In genomic region chr13:53323661-53324060, GRCm38 (mm10) we compare ENCODE assay signal across 32 mouse cellular contexts. TPM values are rescaled to one million over a fixed set of nuclear protein-coding genes. Genes with fewer than 3 reads are reported as not detected.
DNase-seq lines count a peak whose midpoint lies in the region; ATAC-seq and TF ChIP-seq lines count a peak whose summit lies in the region.
"Had no signal": no experiment of that assay in that cellular context is flagged by ENCODE, and none has a peak within 500 bp of the region (broad histone marks: within the 10 kb centered on the region; RNA-seq: fewer than 3 reads in every experiment).

No protein-coding gene starts in this region.

- TF ChIP-seq POLR2A in CH12.LX (IDR thresholded peaks at IDR 0.05; ENCODE audit: low read depth, low read length), result no peak

- H3K4me3 ChIP-seq in midbrain, embryonic 11.5 days (ENCODE audit: low read depth, low read length), result no peak overlapping the region
- H3K4me3 ChIP-seq in midbrain, embryonic 13.5 days (replicated peaks), result no peak overlapping the region
- H3K4me3 ChIP-seq in CH12.LX (replicated peaks in 1 of 3; ENCODE audit: low read depth in 2 of 3, low read length in 2 of 3, poor library complexity in 1 of 3), result no peak overlapping the region
- H3K4me3 ChIP-seq: embryonic facial prominence, embryonic 12.5 days; heart, embryonic 12.5 days; hindbrain, embryonic 10.5 days; kidney, embryonic 15.5 days; liver, embryonic 15.5 days; midbrain, embryonic 10.5 days; myocyte; neural tube, embryonic 12.5 days; stomach, embryonic 15.5 days had no signal

- no peak overlapping the region for H3K27ac ChIP-seq in midbrain, embryonic 11.5 days (ENCODE audit: low read depth, low read length)
- no peak overlapping the region for H3K27ac ChIP-seq in midbrain, embryonic 13.5 days
- H3K27ac ChIP-seq in CH12.LX (ENCODE audit: insufficient read depth, low read depth), result no peak overlapping the region
- H3K27ac ChIP-seq: embryonic facial prominence, embryonic 12.5 days; hindbrain, embryonic 10.5 days; kidney, embryonic 15.5 days; liver, embryonic 15.5 days; midbrain, embryonic 10.5 days; neural tube, embryonic 12.5 days; stomach, embryonic 15.5 days had no signal

- in situ Hi-C loops in CH12.LX (cut with MboI; ENCODE audit: low pct_ligation_motif_present, low pct_unique_long_range_greater_than_20kb, low sequenced_read_pairs), result no loop called here

- intact Hi-C loops in left cerebral cortex, postnatal 10 days (cut with DNase I), result no loop called here

- no peak overlapping the region for H3K9ac ChIP-seq in midbrain, embryonic 11.5 days (ENCODE audit: low read length)
- no peak overlapping the region for H3K9ac ChIP-seq in midbrain, embryonic 13.5 days (replicated peaks)
- H3K9ac ChIP-seq in CH12.LX (ENCODE audit: insufficient read depth, low read depth), result no peak overlapping the region
- H3K9ac ChIP-seq: embryonic facial prominence, embryonic 12.5 days; heart, embryonic 12.5 days; kidney, embryonic 15.5 days; liver, embryonic 15.5 days; lung, embryonic 14.5 days; neural tube, embryonic 12.5 days; stomach, embryonic 15.5 days had no signal

- no peak for TF ChIP-seq CTCF in CH12.LX (conservative IDR thresholded peaks at IDR 0.05 in 1 of 2, IDR thresholded peaks at IDR 0.05 in 1 of 2; ENCODE audit: low read depth in 2 of 2, low read length in 2 of 2)

- ATAC-seq in midbrain, embryonic 11.5 days (ENCODE audit: low FRiP score), result no peak
- ATAC-seq in midbrain, embryonic 13.5 days, result no peak
- ATAC-seq: forebrain, embryonic 16.5 days; hindbrain, embryonic 16.5 days had no signal

- no peak overlapping the region for H3K4me2 ChIP-seq in midbrain, embryonic 11.5 days
- H3K4me2 ChIP-seq in midbrain, embryonic 13.5 days (replicated peaks), result no peak overlapping the region
- no peak overlapping the region for H3K4me2 ChIP-seq in CH12.LX (ENCODE audit: insufficient read depth, low read depth, poor library complexity, severe bottlenecking)
- H3K4me2 ChIP-seq: embryonic facial prominence, embryonic 12.5 days; heart, embryonic 12.5 days; kidney, embryonic 15.5 days; liver, embryonic 15.5 days; lung, embryonic 14.5 days; neural tube, embryonic 12.5 days; stomach, embryonic 15.5 days had no signal

- H3K9me3 ChIP-seq in midbrain, embryonic 11.5 days (ENCODE audit: control insufficient read depth, low read length), result no peaks in the 10 kb centered on the region
- no peaks in the 10 kb centered on the region for H3K9me3 ChIP-seq in midbrain, embryonic 13.5 days
- H3K9me3 ChIP-seq in CH12.LX (replicated peaks; ENCODE audit: low read length), result peaks cover 4% of the 10 kb centered on the region
- H3K9me3 ChIP-seq: embryonic facial prominence, embryonic 12.5 days; kidney, embryonic 15.5 days; liver, embryonic 15.5 days; midbrain, embryonic 10.5 days; stomach, embryonic 15.5 days had no signal

- TF ChIP-seq EP300 in CH12.LX (IDR thresholded peaks at IDR 0.05; ENCODE audit: low read length), result no peak

- H3K36me3 ChIP-seq in midbrain, embryonic 11.5 days (ENCODE audit: control insufficient read depth, insufficient read depth, low read length), result no peaks in the 10 kb centered on the region
- H3K36me3 ChIP-seq in midbrain, embryonic 13.5 days, result no peaks in the 10 kb centered on the region
- H3K36me3 ChIP-seq in CH12.LX (replicated peaks in 1 of 2; ENCODE audit: control insufficient read depth in 1 of 2, insufficient read depth in 1 of 2, low read length in 1 of 2), result no peaks in the 10 kb centered on the region
- H3K36me3 ChIP-seq: embryonic facial prominence, embryonic 12.5 days; heart, embryonic 12.5 days; hindbrain, embryonic 10.5 days; kidney, embryonic 15.5 days; liver, embryonic 15.5 days; midbrain, embryonic 10.5 days; neural tube, embryonic 12.5 days; stomach, embryonic 15.5 days had no signal

- dilution Hi-C loops in CH12.LX (cut with MboI; ENCODE audit: extremely low pct_ligation_motif_present, extremely low pct_unique_long_range_greater_than_20kb, low sequenced_read_pairs), result no loop called here

- WGBS in midbrain, embryonic 11.5 days, result 91% methylated on average over 2 of the region's 2 CpGs
- WGBS in midbrain, embryonic 13.5 days, result 72% methylated on average over 2 of the region's 2 CpGs

- peak; percentile 70 for DNase-seq in midbrain, embryonic 11.5 days (ENCODE audit: low spot score, missing footprints)
- DNase-seq in CH12.LX (ENCODE audit: extremely low read depth) (peak; percentile 87), ZHBTc4 (ENCODE audit: low read depth, low spot score) (peak; percentile 75)
- no peak for DNase-seq in left cerebral cortex, postnatal 10 days (ENCODE audit: extremely low spot score in 1 of 2, low spot score in 2 of 2)
- no peak for DNase-seq in layer of hippocampus, adult 8-10 months (ENCODE audit: low spot score in 2 of 2)
- DNase-seq in ovary, postnatal 10 days (ENCODE audit: low spot score), result no peak
- DNase-seq: adrenal gland, postnatal 10 days; cerebellum, adult 11 months; cerebellum, adult 9-10 months; cerebellum, postnatal 36 days; gastrocnemius, postnatal 10 days; kidney, adult 18-20 months; kidney, postnatal 4 days; layer of hippocampus, postnatal 36 days; lung, embryonic 14.5 days; lung, postnatal 14 days; right cerebral cortex, postnatal 4 days had no signal

- no peak for TF ChIP-seq RAD21 in CH12.LX (IDR thresholded peaks at IDR 0.05; ENCODE audit: low read depth, low read length)

- H3K27me3 ChIP-seq in midbrain, embryonic 11.5 days (ENCODE audit: control insufficient read depth, insufficient read depth, low read length), result no peaks in the 10 kb centered on the region
- no peaks in the 10 kb centered on the region for H3K27me3 ChIP-seq in midbrain, embryonic 13.5 days
- H3K27me3 ChIP-seq in CH12.LX (replicated peaks), result no peaks in the 10 kb centered on the region
- H3K27me3 ChIP-seq: embryonic facial prominence, embryonic 12.5 days; heart, embryonic 12.5 days; kidney, embryonic 15.5 days; liver, embryonic 15.5 days; neural tube, embryonic 12.5 days; stomach, embryonic 15.5 days had no signal

- no peaks in the 10 kb centered on the region for H3K79me2 ChIP-seq in CH12.LX (replicated peaks; ENCODE audit: control insufficient read depth, extremely low read depth, insufficient read depth, poor library complexity, severe bottlenecking)

- H3K4me1 ChIP-seq in midbrain, embryonic 11.5 days (ENCODE audit: control insufficient read depth, insufficient read depth, low read length), result no peaks in the 10 kb centered on the region
- no peaks in the 10 kb centered on the region for H3K4me1 ChIP-seq in midbrain, embryonic 13.5 days (replicated peaks)
- peaks cover 0 to 16% of the 10 kb centered on the region in 2 experiments; a peak in 2 of 4 replicates for H3K4me1 ChIP-seq in CH12.LX (ENCODE audit: control insufficient read depth in 1 of 2, insufficient read depth in 2 of 2)
- H3K4me1 ChIP-seq: heart, embryonic 12.5 days; hindbrain, embryonic 10.5 days; liver, embryonic 15.5 days; midbrain, embryonic 10.5 days; neural tube, embryonic 12.5 days; stomach, embryonic 15.5 days had no signal

TF ChIP-seq in CH12.LX, 34 proteins besides CTCF, POLR2A, EP300 and RAD21:
- TF ChIP-seq SMC3 (IDR thresholded peaks at IDR 0.05; ENCODE audit: low read depth, low read length) (no peak), IRF4 (IDR thresholded peaks at IDR 0.05; ENCODE audit: low read depth, low read length) (peak; percentile 33; the same call in 1 of the 2 replicates), HCFC1 (IDR thresholded peaks at IDR 0.05; ENCODE audit: low read depth, low read length) (no peak)
TF ChIP-seq in CH12.LX: peak in this region for 1.

RNA-seq across cellular contexts. Expression of gene Ror2, which starts 37.7 kb away (rescaled TPM):
- 3.4 and 4.8 TPM in 2 replicates for polyA plus RNA-seq in midbrain, embryonic 11.5 days (2014; fragmentation: Nextera tagmentation; extraction: Ambion mirVana)
- 1.9 and 3.5 TPM in 2 replicates for polyA plus RNA-seq in midbrain, embryonic 13.5 days (2015; fragmentation: Nextera tagmentation; extraction: Ambion mirVana)
- total RNA-seq in CH12.LX (2012; rRNA removed), result 0.13 and 0.17 TPM in 2 replicates
- total RNA-seq in CH12.LX (2014; rRNA removed), result 0.16 and 0.24 TPM in 2 replicates
- 0.22 and 0.63 TPM in 2 replicates for polyA plus RNA-seq in CH12.LX (2012; ENCODE audit: insufficient read length, low read depth)
- total RNA-seq in left cerebral cortex, postnatal 10 days (2021), result 1 to 10 TPM; 1.8 to 2.1 TPM
- total RNA-seq in layer of hippocampus, adult 8-10 months (2022), result 1 to 10 TPM in 3 of 4 experiments, under 1 TPM in 1; 0.83 to 1.6 (median 1.2) TPM
- total RNA-seq: granulocyte monocyte progenitor cell, adult 5-6 weeks; liver, adult 2 months; megakaryocyte progenitor cell, adult 5-6 weeks had no signal

RNA-seq across cellular contexts. Expression of gene Sptlc1, which starts 53.5 kb away (rescaled TPM):
- polyA plus RNA-seq in midbrain, embryonic 11.5 days (2014; fragmentation: Nextera tagmentation; extraction: Ambion mirVana), result 33.1 and 35.0 TPM in 2 replicates
- polyA plus RNA-seq in midbrain, embryonic 13.5 days (2015; fragmentation: Nextera tagmentation; extraction: Ambion mirVana), result 27.4 and 28.7 TPM in 2 replicates
- total RNA-seq in CH12.LX (2012; rRNA removed) (27.0 and 30.0 TPM in 2 replicates), CH12.LX (2014; rRNA removed) (39.2 and 41.1 TPM in 2 replicates)
- polyA plus RNA-seq in CH12.LX (2012; ENCODE audit: insufficient read length, low read depth), result 39.2 and 39.4 TPM in 2 replicates
- 10 to 100 TPM; 26.2 to 26.8 TPM for total RNA-seq in left cerebral cortex, postnatal 10 days (2021)
- total RNA-seq in layer of hippocampus, adult 8-10 months (2022), result 10 to 100 TPM; 30.1 to 33.1 (median 32.0) TPM

Comparison
In these comparisons a context has a peak if more than half of its experiments do, and no peak if none do; other contexts are left out.
1. DNase-seq: peak in midbrain, embryonic 11.5 days (single experiment), CH12.LX (single experiment) and ZHBTc4 (single experiment); none in left cerebral cortex, postnatal 10 days (0 of 2), layer of hippocampus, adult 8-10 months (0 of 2) and ovary, postnatal 10 days (single experiment).